Mouse (Mus musculus): ENCODE results near the gene Wwp2.

GRCm38 (mm10) chr8:107502922-107503321, 66.8 kb downstream of the Wwp2 start:
- TF ChIP-seq CTCF (IDR thresholded peaks at IDR 0.05; ENCODE audit: insufficient read depth, low read depth, low read length) (no peak), POLR2A (IDR thresholded peaks at IDR 0.05; ENCODE audit: insufficient read depth, low read depth, low read length) (no peak)
